Mouse (Mus musculus): ENCODE results near the gene Kcnh2.

- TF ChIP-seq CTCF (IDR thresholded peaks at IDR 0.05; ENCODE audit: extremely low read depth, insufficient read depth, insufficient read length, insufficient replicate concordance) (no peak), POLR2A (IDR thresholded peaks at IDR 0.05; ENCODE audit: low read depth, low read length) (no peak)
Observed at GRCm38 (mm10) chr5:24347186-24347875, 4.1 kb downstream of the Kcnh2 start.

Measured in spleen, adult 2 months (tissue).